Mouse (Mus musculus) inflammation-experienced regulatory T-cells, adult 6 months (primary cell): ENCODE results near the gene Atp5mpl. TPM values are rescaled to one million over a fixed set of nuclear protein-coding genes. Genes with fewer than 3 reads are reported as not detected.

ENCODE experiments used
- ATAC-seq: one replicate; pipeline ENCODE4 v1.8.0; 2017
- polyA plus RNA-seq, 3 experiments: library from polyadenylated mRNA; unstranded; fragments of 100-300 nt; shearing (Covaris generic); gene quantifications; one replicate each; pipeline ENCODE4 v1.2.1; 2017

Atp5mpl gene
- polyA plus RNA-seq, 3 experiments from 2014 or later = 235 to 309 (median 282) TPM

DNA sequence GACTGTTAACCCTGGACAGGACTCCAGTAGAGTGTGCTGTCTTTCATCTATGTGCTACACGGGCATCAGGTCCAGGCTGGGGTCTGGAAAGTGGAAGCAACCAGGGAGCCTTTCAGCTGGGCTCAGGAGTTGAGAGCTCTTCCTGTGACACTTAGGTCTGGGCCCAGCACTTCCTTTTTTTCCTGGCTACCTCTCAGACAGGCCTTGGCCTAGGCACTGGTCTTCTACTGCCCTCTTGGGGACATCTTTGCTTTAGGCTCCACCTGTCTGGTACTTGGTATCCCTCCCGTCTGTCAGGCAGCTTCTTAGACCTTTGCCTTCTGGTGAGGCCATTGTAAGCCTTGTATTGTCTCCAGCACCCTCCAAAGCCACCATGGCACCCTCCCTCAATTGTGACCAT, 20.1 kb downstream of the Atp5mpl start:
- ATAC-seq = peak; percentile 66

DNA sequence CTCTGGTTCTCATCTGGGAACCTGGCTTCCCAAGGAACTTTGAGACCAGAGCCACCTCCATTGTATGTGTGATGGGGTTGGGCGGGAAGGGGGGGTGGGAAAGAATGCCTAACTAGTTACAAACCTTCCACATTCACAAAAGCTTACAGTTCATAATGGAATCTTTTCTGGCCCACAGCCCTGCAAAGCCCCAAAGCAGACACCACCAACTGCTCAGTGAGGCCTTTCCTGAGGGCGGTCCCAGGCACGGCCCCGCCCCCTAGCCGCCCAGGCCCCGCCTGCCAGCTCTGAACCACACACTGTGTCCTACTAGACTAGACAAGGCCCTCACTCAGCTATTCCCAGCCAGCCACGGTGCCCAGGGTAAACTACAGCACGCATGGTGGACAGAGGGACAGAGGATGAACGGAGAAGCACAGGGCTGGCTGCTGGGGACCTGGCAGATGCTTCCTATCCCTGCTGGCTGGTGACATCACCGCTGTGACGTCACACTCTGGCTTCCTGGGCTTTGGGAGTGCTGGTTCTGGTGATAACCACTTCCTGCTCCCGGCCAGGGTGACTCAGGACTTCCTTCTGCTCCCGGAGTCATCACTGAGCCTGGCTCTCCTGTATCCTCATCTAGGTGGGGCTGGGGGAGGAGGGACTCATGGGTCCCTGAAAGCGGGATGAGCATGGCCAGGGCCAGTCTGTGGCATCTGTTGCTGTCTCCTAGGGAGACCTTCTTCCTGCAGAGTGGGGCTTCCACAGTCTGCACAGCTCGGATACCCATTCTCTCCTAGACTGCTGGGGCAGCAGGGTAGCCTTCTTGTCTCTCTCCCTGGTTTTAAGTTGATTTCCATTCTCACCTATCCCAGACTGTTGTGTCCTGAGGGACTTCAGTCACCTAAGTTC, 20.8 kb downstream of the Atp5mpl start:
- peak; percentile 48 for ATAC-seq

DNA sequence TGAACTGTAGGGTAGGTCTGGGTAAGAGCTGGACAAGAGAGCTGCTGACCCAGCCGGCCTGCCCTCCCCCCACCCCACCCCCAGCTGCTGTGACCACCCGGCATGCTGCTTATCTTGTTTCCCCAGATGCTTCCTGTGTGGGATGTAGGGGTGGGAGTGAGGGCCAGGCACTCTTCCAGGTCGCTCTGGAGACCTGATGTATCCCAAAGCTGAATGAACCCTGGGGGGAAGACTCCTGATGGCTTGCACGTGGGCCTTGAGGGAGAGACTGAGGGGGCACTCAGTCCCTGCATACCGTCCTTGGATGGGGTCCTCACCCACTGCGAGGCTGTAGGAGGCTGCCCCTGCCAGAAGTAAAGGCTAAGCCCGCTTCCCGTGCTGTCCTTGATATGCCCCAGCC, 21.7 kb downstream of the Atp5mpl start:
- no peak for ATAC-seq

DNA sequence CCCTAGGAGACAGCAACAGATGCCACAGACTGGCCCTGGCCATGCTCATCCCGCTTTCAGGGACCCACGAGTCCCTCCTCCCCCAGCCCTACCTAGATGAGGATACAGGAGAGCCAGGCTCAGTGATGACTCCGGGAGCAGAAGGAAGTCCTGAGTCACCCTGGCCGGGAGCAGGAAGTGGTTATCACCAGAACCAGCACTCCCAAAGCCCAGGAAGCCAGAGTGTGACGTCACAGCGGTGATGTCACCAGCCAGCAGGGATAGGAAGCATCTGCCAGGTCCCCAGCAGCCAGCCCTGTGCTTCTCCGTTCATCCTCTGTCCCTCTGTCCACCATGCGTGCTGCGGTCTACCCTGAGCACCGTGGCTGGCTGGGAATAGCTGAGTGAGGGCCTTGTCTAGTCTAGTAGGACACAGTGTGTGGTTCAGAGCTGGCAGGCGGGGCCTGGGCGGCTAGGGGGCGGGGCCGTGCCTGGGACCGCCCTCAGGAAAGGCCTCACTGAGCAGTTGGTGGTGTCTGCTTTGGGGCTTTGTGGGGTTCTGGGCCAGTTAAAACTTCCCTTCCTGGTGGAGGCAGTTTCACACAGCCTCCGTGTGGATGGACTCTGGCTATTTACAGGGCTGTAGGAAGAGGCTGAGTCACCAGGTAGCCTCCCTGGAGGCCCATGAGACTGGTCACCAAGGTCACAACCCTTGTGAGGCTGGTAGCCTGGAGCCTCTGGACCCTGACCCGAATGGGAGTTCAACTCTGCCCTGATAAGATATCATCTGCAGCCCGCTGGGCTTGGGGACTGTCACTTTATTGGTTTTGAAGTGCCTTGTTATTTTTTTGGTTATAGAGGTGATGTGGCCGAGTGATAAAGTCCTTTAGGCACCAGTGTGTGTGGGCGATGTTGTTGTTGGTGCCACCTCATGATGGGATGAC, 22.5 kb downstream of the Atp5mpl start:
- ATAC-seq = peak; percentile 41

DNA sequence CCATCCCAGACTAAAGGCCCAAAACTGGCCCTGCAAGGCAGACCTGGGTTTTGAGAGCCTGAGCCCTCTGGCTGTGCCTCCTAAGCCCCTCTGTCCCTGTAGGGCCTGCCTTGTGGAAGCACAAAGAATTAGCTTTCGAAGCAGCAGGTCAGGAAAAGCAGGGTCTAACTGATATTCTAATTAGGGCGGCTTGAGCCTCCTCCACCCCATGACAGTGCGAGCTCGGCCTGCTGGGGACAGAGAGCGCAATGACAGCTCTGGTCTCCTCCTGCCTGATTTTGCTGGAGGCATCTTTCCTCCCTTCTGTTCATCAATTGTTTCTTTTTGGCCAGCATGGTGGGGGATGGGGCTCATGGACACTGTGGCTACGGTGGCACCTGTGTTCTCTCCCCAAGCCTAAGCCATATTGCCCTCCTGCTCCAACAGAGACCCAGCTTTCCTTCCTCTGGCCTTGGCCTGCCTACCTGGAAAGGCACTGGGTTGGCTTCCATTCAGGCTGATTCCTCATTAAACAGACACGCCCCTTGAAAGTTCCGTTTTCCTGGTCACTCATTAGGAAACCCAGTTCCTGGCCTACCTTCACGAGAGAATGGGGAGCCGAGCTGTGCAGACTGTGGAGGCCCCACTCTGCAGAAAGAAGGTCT, 23.2 kb downstream of the Atp5mpl start:
- no peak for ATAC-seq

DNA sequence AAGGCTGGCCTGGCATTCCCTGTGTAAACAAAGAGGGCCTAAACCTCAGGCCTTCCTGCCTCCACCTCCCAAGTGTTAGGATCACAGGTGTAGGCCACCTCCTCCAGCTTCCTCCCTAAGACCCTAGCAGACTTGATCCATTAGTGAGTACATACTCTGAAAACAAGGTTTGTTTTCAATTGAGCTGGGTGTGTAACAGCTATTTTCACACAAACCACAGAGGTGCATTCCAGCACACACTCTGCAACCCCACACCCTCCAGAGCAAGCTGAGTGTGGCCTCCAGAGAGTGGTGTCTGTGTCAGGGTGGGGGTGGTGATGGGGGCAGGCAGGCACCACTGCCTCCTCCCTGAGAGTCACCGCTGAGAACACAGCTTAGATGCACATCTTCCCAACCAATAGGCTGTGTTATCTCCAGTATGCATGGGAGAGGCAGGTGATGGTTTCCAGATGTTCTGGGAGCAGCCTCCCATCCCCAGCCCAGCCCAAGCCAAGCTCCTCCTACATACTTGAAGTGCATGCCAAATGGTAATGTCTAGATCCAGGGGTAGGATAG, 28.1 kb downstream of the Atp5mpl start:
- no peak for ATAC-seq

DNA sequence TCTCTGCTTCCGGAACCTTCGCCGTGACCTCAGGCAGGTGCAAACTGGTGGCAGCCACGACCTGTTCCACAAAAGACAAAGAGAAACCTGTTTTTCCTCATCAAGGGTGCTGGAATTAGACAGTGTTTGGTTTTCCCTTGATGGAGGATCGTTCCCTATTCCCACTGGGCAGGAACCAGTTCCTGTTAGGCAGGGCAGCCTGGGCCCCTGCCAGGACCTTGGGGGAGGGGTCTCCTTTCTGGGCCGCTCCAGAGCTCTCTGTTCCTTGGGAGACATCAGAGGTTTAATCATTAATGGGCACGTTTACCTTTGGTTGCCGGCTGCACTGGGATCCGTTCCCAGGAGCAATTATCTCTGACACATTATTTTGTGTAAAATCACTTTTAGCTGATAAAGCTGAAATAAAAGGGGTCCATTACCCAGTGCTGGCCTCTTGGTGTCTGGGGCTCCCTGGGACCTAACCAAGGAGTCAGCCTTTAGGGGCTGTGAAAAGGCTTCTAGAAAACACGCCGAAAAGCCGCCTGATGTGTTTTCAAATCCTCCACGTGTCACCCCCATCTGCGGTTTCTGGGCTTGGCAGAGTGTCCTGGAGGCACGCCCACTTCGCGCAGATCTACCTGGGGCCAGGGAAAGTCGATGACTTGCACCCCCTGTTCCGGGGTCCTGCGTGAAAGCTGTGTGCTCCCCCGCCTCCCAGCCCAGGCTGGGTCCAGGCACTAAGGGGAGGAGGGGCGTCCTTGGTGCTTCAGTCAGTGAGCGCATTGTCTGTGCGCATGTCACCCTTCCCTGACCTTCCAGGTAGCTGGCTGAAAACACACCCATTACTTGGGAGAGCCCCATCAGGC, 29.8 kb downstream of the Atp5mpl start:
- no peak for ATAC-seq

DNA sequence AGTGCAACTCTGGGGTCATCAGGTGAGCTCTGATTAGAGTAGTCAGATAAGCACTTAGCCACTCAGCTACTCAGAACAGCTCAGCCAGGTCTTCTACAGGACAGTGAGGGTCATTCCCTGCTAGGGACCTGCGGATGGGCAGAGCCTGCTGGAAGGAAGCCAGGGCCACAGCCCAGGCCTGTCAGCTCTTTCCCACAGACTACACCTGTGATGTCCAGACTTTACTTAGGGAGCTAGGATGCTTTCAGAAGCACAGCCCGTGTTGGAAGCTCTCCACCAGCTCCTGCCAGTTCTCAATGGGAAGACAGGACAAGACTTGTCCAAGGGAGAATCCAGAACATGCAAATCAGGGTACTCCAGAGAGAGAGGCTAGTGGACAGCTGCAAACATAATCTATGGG, 32.8 kb downstream of the Atp5mpl start:
- ATAC-seq = no peak

DNA sequence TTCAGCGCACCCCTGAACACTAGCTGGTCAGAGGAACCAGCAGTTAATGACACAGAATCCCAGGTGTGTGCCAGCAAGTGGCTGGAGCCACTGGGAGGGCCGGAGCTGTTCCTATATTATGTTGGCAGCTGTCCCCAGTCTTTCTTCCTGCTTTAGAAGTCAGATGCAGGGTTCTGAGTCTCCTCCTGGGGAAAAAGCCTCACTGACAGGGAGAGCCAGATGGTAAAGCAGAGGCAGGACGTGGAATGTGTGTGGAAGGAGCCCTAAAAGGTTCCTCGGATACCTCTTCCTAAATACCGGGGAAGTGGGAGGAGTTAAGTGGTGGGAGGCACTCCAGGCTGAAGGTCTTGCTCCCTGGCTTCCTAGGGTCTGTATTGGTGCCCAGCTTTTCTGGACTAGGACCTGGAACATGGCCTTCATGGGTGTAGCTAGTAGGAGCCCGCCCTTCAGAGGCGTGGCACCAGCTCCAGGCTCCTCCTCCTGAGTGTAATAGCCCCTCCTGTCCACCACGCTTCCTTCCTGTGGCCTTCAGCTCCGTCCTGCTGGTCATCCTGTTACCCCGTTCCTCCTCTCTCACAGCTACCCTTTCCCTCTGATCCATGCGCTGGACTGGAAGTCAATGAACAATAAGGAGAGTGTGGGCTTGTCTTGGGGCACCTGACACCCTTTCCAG, 33.6 kb downstream of the Atp5mpl start:
- no peak for ATAC-seq

DNA sequence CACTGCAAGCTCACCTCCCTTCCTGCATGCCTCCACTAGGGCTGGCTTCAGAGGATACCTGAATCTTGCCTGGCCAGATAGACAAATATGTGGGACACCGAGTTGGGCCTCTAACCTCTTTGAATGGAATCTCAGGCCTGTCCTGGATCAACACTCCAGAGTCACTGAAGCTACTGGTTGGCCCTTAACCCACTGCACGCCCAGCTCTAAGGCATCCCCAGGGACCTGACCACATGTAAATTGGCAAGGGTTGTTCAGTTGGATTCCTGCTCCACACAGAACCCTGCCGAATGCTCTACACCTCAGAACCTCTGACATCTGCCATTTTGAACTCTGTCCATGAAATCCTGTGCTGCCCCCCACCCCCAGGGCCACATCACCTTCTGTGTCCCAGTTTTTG, 34.3 kb downstream of the Atp5mpl start:
- no peak for ATAC-seq

DNA sequence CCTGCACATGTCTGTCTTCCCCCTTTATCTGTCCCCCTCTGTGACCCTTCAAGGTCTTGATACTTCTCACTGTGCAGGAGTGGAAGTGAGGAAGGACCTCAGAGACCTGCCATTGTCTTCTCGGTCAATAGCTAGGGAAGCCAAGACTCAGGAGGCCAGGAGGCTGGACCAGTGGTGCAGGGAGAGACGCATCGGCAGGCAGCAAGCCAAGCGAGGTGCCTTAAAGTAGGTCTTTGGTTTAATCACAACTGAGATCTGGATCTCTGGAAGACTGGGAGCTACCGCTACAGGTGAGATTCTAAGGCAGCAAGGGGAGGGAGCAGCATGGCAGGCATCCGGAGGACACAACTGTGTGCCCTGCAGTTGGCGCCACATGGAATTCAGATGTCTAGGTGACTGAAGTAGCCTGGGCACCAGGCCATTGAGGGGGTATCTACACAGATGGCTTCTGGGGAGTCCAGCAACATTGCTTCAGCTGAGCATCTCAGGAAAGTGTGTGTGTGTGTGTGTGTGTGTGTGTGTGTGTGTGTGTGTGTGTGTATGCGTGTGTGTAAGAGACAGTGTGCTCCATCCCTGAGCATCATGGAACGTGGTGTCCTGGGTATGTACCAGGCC, 35.3 kb downstream of the Atp5mpl start:
- ATAC-seq = no peak

DNA sequence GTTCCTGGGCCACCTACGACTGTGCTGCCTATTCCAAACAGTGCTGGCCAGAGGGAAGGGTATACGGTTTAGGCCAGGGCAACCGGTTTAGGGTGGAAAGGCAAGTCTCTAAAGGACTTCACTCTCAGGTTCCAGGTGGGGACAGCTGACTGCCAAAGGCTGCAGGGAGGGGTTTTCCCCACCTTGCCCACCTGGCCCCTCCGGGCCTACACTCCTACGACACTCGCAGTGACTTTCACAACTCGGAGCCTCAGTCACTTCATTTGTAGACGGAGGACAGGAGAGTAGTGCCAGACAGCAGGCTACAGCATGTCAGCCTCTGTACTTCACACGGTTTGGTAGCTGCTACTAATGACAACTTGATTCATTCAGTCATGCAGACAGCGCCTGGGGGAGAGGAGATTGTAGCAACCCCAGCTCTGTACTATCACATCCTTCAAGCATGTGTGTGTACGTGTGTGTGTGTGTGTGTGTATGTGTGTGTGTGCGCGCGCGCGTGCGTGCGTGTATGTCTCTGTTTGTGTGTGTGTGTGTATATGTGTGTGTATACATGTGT, 38.3 kb downstream of the Atp5mpl start:
- no peak for ATAC-seq

DNA sequence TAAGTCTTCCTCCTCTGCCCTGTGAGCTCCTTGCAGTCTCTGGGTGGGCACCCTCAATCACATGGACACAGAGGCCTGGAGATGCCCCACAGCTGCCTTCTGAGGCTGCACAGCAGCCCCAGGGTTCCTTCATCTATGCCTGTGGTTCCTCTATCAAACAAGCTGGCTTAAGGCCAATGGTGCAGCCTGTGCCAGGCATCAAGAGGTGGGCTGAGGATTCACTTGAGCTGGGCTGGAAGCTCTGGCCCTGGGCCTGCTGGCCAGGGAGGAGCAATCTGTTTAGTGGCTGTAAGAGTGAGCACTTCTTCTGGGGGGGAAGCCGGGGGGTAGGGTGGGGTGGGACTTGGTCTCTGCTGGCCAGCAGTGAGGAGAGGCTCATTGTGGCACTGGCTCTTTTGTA, 39.4 kb downstream of the Atp5mpl start:
- no peak for ATAC-seq

DNA sequence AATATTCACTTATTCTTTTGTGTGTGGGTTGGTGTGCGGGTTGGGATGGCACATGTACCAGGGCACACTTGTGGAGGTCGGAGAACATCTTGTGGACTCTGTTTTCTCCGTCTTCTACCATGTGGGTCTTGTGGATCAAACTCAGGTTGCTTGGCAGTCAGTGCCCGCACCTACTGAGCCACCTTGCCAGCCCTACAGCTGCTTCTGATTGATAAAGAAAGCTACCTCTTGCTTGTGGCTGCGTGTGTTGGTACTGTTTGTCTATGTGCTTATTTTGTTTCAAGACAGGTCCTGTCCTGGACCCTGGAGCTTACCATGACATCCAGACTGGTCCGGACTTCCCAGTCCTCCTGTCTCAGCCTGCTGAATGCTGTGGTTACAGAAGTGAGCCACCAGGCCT, 43.7 kb downstream of the Atp5mpl start:
- no peak for ATAC-seq

DNA sequence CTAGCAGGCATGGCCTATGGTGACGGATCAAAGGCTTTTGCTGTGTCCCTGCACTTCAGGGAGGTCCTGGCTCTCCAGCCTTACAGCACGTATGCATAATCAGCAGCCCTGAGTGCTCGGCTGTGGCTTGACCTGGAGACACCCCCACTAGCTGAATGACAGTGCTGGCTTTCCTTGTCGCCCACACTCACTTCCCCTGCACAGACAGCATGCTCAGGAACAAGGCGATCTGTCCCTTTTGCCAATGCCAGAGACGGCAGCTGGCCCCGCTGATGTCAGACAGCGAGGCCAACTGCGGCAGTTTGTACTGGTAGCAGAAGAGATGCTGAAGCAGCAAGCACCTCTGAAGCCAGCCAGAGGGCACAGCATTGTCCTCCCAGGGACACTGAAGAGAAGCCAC, 46.7 kb downstream of the Atp5mpl start:
- ATAC-seq = no peak

DNA sequence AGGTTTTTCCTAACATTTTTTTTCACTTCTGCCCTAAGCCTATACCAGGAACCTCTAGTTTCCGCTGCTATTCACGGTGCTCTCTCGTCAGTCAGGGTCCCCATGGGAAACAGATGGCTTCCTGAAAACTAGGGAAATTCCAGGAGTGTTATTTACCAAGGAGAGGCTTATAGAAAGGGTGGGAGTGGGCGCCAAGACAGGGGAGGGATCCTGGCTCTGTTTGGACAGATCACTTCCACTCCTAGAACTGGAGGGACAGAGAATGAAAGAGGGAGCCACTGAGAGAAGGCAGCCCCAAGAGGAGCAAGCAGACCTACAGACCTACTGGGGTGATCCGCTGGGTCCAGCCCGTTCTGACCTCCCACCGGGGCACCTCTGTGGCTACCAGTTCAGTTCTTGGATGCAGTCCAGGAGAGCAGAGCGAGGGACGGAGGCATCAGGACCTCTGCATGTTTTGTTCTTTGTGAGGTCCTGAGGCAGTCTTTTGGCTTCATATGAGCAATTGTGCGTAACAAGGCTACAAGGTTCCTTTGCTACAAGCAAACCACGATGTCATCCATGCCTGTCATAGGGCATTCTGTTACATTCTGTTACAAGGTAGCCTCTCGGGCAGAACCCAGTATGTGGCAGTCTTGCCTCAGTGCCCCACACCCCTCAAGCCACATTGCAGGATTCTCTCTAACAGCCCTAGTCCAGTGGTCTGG, 50.1 kb downstream of the Atp5mpl start:
- no peak for ATAC-seq

DNA sequence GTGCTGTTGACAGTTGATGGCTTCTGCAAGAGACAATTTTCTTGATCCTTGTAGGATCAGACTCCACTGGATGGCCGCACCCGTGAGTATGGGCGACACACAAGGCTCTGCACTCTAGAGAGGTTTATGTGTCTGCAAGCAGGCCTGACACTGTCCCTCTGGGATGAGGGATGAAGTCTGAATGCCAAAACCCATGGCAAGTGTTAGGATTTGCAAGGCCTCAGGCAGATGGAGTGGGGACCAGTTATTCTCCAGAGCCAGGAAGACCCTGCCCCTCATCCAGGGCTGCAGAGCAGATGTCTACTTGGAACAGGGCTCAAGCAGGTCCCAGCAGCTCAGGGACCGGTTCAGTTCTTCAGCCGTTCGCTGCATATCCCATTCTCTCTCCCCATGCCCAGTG, 51.0 kb downstream of the Atp5mpl start:
- no peak for ATAC-seq

DNA sequence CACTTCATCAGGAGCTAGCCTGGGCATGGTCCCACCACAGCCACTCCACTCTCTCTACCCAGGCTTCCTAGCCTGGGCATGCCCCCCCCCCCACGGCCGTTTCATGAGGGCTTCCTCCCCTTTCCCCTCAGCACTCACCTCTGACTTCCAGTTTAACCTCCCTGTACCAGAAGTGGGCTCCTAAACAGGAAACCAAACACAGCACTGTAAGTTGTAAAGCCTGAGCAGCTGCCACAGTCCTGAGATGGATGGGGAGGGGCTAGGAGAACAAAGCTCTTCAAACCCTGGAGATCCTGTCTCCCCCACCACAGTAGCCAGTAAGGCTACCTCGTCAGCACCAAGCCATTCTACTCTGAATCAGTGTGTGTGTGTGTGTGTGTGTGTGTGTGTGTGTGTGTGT, 52.7 kb downstream of the Atp5mpl start:
- peak; percentile 47 for ATAC-seq

DNA sequence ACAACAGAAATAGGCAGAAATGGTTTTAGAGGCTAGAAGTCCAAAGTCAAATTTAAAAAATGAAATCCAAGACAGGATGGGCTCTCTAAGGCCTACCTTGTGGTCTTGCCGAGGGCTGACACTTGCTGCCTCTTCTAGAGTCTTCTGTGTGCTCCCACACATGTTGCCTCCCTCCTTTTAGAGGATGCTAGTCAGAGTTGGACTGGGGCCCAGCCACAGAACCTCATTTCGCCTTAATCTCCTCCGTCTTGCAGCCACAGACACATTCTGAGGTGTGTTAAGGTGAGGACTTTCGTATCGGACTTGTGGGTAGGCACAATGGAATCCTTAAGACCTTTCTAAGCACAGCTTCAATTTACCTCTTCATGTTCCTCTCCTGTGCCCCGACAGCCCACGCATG, 54.0 kb downstream of the Atp5mpl start:
- no peak for ATAC-seq

DNA sequence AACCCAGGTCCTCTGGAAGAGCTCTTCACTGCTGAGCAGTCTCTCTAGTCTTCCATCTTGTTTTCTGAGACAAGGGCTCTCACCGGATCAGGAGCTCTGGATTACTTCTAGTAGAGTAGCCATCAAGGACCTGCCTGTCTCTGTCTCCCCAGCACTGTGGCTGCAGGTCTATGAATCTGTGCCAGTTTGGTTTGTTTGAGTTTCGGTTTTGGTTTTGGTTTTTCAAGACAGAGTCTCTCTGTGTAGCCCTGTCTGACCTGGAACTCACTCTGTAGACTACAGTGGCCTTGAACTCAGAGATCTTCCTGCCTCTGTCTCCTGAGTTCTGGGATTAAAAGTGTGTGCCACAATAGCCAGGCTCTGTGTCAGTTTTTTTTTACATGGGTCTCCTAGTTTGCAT, 55.0 kb downstream of the Atp5mpl start:
- peak; percentile 41 for ATAC-seq
